Mouse (Mus musculus) ES-Bruce4 (cell line): ENCODE results near the gene Tnpo3.

Source experiments
- CTCF ChIP-seq: IDR thresholded peaks from one replicate; pipeline ENCODE4 v1.8.1; 2011; ENCODE audit warnings: low read depth, low read length
- POLR2A ChIP-seq: IDR thresholded peaks from one replicate; pipeline ENCODE4 v1.8.1; 2011; ENCODE audit warnings: low read length; ENCODE audit not compliant: insufficient read depth

DNA sequence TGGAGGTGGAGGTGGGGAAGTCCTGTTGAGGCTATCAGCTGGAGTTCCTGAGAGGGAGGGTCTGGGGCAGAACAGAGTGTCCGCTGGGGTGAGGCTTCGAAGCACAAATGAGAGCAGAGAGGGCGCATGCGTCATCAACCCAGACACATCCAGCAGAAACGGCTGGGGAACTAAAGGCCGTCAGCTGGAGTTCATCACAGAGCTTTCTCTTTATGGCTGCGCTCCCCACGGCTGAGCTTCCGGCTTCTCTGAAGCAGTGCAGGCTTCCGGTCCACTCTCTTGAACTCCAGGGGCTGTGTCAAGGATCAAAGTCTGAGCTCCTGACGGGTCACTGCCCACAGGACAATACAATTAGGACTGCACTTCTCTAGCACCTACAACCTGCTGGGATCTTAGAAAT, 96.4 kb downstream of the Tnpo3 start:
- TF ChIP-seq CTCF (no peak), POLR2A (no peak)
